Comparison of ENCODE assay signal across 8 mouse cellular contexts in genomic region chr2:90581006-90581795, GRCm38 (mm10). TPM values are rescaled to one million over a fixed set of nuclear protein-coding genes. Genes with fewer than 3 reads are reported as not detected.
A peak's percentile ranks its signal among the peaks of the same experiment; 100 is the strongest.
DNase-seq lines count a peak whose midpoint lies in the region; ATAC-seq lines count a peak whose summit lies in the region.

No protein-coding gene starts in this region.

- no peaks in the 10 kb centered on the region for H3K4me1 ChIP-seq in embryonic facial prominence, embryonic 11.5 days (ENCODE audit: control insufficient read depth, insufficient read depth, low read length)
- H3K4me1 ChIP-seq in intestine, embryonic 15.5 days (replicated peaks): peaks cover 7% of the 10 kb centered on the region; the same call in 1 of the 2 replicates
- peaks cover 19% of the 10 kb centered on the region for H3K4me1 ChIP-seq in neural tube, embryonic 13.5 days (replicated peaks)

- H3K36me3 ChIP-seq in embryonic facial prominence, embryonic 11.5 days (replicated peaks; ENCODE audit: control insufficient read depth, insufficient read depth, low read depth, low read length): no peaks in the 10 kb centered on the region
- no peaks in the 10 kb centered on the region for H3K36me3 ChIP-seq in intestine, embryonic 15.5 days
- no peaks in the 10 kb centered on the region for H3K36me3 ChIP-seq in neural tube, embryonic 13.5 days

- intact Hi-C loops in left cerebral cortex, postnatal 25 days (cut with DNase I): loop anchor here (2.0 kb wide), 3 partner anchors 34 to 106 kb away; no protein-coding TSS in a partner anchor

- no peaks in the 10 kb centered on the region for H3K9me3 ChIP-seq in embryonic facial prominence, embryonic 11.5 days (replicated peaks; ENCODE audit: control insufficient read depth, low read length)
- H3K9me3 ChIP-seq in intestine, embryonic 15.5 days: no peaks in the 10 kb centered on the region
- 0 out of 2 replicates have a peak, but pooled peaks cover 1% of the 10 kb centered on the region for H3K9me3 ChIP-seq in neural tube, embryonic 13.5 days

- peak overlapping the region; percentile 80 for H3K9ac ChIP-seq in embryonic facial prominence, embryonic 11.5 days (replicated peaks; ENCODE audit: low read length)
- H3K9ac ChIP-seq in intestine, embryonic 15.5 days: peak overlapping the region; percentile 77
- H3K9ac ChIP-seq in neural tube, embryonic 13.5 days: peak overlapping the region; percentile 95

- H3K27me3 ChIP-seq in embryonic facial prominence, embryonic 11.5 days (ENCODE audit: control insufficient read depth, insufficient read depth, low read length): no peaks in the 10 kb centered on the region
- no peaks in the 10 kb centered on the region for H3K27me3 ChIP-seq in intestine, embryonic 15.5 days (replicated peaks)
- H3K27me3 ChIP-seq in neural tube, embryonic 13.5 days: peaks cover 4% of the 10 kb centered on the region; the same call in 1 of the 2 replicates

- ATAC-seq in embryonic facial prominence, embryonic 11.5 days (replicated peaks; ENCODE audit: insufficient number of reproducible peaks, low FRiP score, low TSS enrichment, low read depth): peak; percentile 36
- peak; percentile 47 for ATAC-seq in intestine, embryonic 15.5 days
- ATAC-seq in neural tube, embryonic 13.5 days (ENCODE audit: low read depth): peak; percentile 33

- WGBS in embryonic facial prominence, embryonic 11.5 days: 11% methylated on average over 11 of the region's 11 CpGs
- 13% methylated on average over 11 of the region's 11 CpGs for WGBS in intestine, embryonic 15.5 days
- WGBS in neural tube, embryonic 13.5 days: 17% methylated on average over 11 of the region's 11 CpGs

- peak; percentile 24 for DNase-seq in embryo, embryonic 11 days
- no peak for DNase-seq in embryo, embryonic 9.5 days (ENCODE audit: extremely low spot score)
- peak; percentile 84 for DNase-seq in 416B (ENCODE audit: low read depth)
- DNase-seq in embryonic facial prominence, embryonic 11.5 days (ENCODE audit: low spot score): peak; percentile 8
- DNase-seq in left cerebral cortex, postnatal 25 days (ENCODE audit: low spot score in 2 of 2): no peak
- DNase-seq in layer of hippocampus, postnatal 25 days (ENCODE audit: extremely low spot score in 1 of 2, low spot score in 1 of 2): no peak

- peak overlapping the region; percentile 82 for H3K4me3 ChIP-seq in embryonic facial prominence, embryonic 11.5 days (ENCODE audit: low read depth, low read length)
- peak overlapping the region; percentile 75 for H3K4me3 ChIP-seq in intestine, embryonic 15.5 days (replicated peaks)
- peak overlapping the region; percentile 90 for H3K4me3 ChIP-seq in neural tube, embryonic 13.5 days

- peak overlapping the region; percentile 75 for H3K27ac ChIP-seq in embryonic facial prominence, embryonic 11.5 days (replicated peaks; ENCODE audit: low read depth, low read length)
- H3K27ac ChIP-seq in intestine, embryonic 15.5 days: peak overlapping the region; percentile 90
- peak overlapping the region; percentile 93 for H3K27ac ChIP-seq in neural tube, embryonic 13.5 days (replicated peaks)

- H3K4me2 ChIP-seq in embryonic facial prominence, embryonic 11.5 days (ENCODE audit: low read depth, low read length): peak overlapping the region; percentile 99
- H3K4me2 ChIP-seq in intestine, embryonic 15.5 days (replicated peaks): peak overlapping the region; percentile 93
- H3K4me2 ChIP-seq in neural tube, embryonic 13.5 days: peak overlapping the region; percentile 88

RNA-seq across cellular contexts. Expression of gene Ptprj, which starts 0.8 kb away (rescaled TPM):
- polyA plus RNA-seq in embryonic facial prominence, embryonic 11.5 days (2014; fragmentation: Nextera tagmentation; extraction: Ambion mirVana): 3.0 and 3.5 TPM in 2 replicates
- polyA plus RNA-seq in intestine, embryonic 15.5 days (2015; fragmentation: Nextera tagmentation; extraction: Ambion mirVana): 4.4 and 5.3 TPM in 2 replicates
- 4.2 and 4.4 TPM in 2 replicates for polyA plus RNA-seq in neural tube, embryonic 13.5 days (2015; fragmentation: Nextera tagmentation; extraction: Ambion mirVana)
- 100 to 1,000 TPM; 116 to 122 TPM for total RNA-seq in left cerebral cortex, postnatal 25 days (2021)
- total RNA-seq in layer of hippocampus, postnatal 25 days (2021): 100 to 1,000 TPM; 118 to 129 TPM

Comparison
In these comparisons a context has a peak if more than half of its experiments do, and no peak if none do; other contexts are left out.
1. DNase-seq: peak in embryo, embryonic 11 days (single experiment), 416B (single experiment) and embryonic facial prominence, embryonic 11.5 days (single experiment); none in embryo, embryonic 9.5 days (single experiment), left cerebral cortex, postnatal 25 days (0 of 2) and layer of hippocampus, postnatal 25 days (0 of 2).
2. Peak in every context shown above with its lines, with median percentiles within 50 percentile points of each other: ATAC-seq, H3K27ac ChIP-seq, H3K4me2 ChIP-seq, H3K4me3 ChIP-seq and H3K9ac ChIP-seq.